Mouse (Mus musculus) NIH3T3 (cell line): ENCODE measurements at regions not wholly inside any gene's neighbourhood (a gene's known extent, or its start where the extent isn't known, plus 50 kb on each side); places are given as distances from the start of the nearest gene placed in this dataset.
A peak's percentile ranks its signal among the peaks of the same experiment; 100 is the strongest.

ENCODE experiments used
- DNase-seq: peaks from one replicate; pipeline ENCODE4 v3.0.0-alpha.2; 2012; ENCODE audit warnings: low read depth

- peak; percentile 9 for DNase-seq
Observed at GRCm38 (mm10) chr9:5718585-5718984, 373.4 kb downstream of the Casp12 start.

- no peak for DNase-seq
Observed at GRCm38 (mm10) chr9:5728843-5729242, 383.6 kb downstream of the Casp12 start.

- DNase-seq: no peak
Observed at GRCm38 (mm10) chr9:5752686-5753301, 407.6 kb downstream of the Casp12 start.

- DNase-seq: no peak
Observed at GRCm38 (mm10) chr9:5753785-5754184, 408.6 kb downstream of the Casp12 start.

- no peak for DNase-seq
Observed at GRCm38 (mm10) chr9:5761215-5761614, 407.2 kb upstream of the Pdgfd start.

- no peak for DNase-seq
Observed at GRCm38 (mm10) chr9:5769927-5770326, 398.5 kb upstream of the Pdgfd start.

GRCm38 (mm10) chr9:5771158-5771557 is 397.2 kb upstream of the Pdgfd start:
- DNase-seq: no peak
